Mouse (Mus musculus) megakaryocyte, embryonic 14.5 days (primary cell): ENCODE results near the gene Syde2. TPM values are rescaled to one million over a fixed set of nuclear protein-coding genes. Genes with fewer than 3 reads are reported as not detected.

Source experiments
- H3K27me3 ChIP-seq: replicated peaks from 2 replicates; pipeline ENCODE3; 2012; ENCODE audit warnings: inconsistent platforms
- H3K36me3 ChIP-seq: replicated peaks from 2 replicates; pipeline ENCODE3; 2012; ENCODE audit warnings: low read length, inconsistent platforms, mixed read lengths
- H3K4me1 ChIP-seq: 2 replicates; pipeline ENCODE4 v1.6.1; 2012; ENCODE audit warnings: inconsistent platforms
- H3K4me3 ChIP-seq: replicated peaks from 2 replicates; pipeline ENCODE3; 2012; ENCODE audit warnings: moderate library complexity, mild to moderate bottlenecking, inconsistent platforms
- H3K9me3 ChIP-seq: 2 replicates; pipeline ENCODE4 v1.6.1; 2012; ENCODE audit warnings: inconsistent platforms
- FLI1 ChIP-seq: IDR thresholded peaks from 2 replicates; pipeline ENCODE4 v1.6.1; 2012; ENCODE audit warnings: low read length, inconsistent platforms, mixed read lengths
- GATA1 ChIP-seq: IDR thresholded peaks from 3 replicates; pipeline ENCODE4 v1.6.1; 2012; ENCODE audit warnings: mixed read lengths, low read length, inconsistent platforms, borderline replicate concordance
- polyA plus RNA-seq: library from polyadenylated mRNA; stranded (reverse); fragments of >175 nt; gene quantifications from 2 replicates; pipeline ENCODE4 v1.2.3, GENCODE M21; 2012; ENCODE audit warnings: low replicate concordance; ENCODE audit not compliant: insufficient read depth

The Syde2 gene
- polyA plus RNA-seq = 0.03 TPM in 1 of 2 replicates, not detected in the other

DNA sequence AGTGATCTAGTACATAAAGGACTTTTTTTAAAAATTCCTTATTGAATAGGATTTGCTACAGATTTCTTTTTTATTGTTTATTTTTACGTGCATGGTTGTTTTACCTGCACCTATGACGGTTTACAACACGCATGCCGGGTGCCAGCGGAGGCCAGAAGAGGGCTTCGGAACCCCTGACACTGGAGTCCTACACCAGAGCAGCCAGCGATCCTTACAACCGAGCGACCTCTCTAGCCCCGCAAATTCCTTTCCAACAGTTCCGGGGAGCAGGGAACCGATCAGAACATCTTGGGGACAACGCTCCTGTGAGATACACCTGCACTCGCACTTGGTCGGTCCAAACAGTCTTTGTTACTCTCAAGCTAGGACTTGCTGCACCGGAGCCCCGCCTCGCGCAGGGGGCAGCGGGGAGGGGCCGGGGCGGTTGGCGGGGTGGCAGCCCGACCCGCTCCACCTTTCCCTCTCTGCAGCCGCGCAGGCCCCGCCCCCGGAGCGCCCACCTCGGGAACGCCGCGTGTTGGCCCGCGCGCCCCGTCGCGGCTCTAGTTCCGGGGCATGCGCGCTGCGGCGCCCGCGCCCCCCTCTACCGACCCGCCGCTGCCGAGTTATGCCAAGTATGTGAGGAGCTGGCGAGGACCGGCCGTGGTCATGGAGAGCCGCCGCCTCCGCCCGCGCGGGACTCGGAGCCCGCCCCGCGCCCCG lies at the start of gene Syde2:
Gene Syde2 (plus strand): TSS at position 603 of the 702 bp plus-strand sequence.
- H3K27me3 ChIP-seq = peaks cover 51% of the 10 kb centered on the region
- H3K36me3 ChIP-seq = no peaks in the 10 kb centered on the region
- H3K4me3 ChIP-seq = peak within 1 kb of the TSS; percentile 92
- TF ChIP-seq FLI1 (no peak), GATA1 (no peak)
- H3K9me3 ChIP-seq = peaks cover 10% of the 10 kb centered on the region
- H3K4me1 ChIP-seq = peaks cover 33% of the 10 kb centered on the region

DNA sequence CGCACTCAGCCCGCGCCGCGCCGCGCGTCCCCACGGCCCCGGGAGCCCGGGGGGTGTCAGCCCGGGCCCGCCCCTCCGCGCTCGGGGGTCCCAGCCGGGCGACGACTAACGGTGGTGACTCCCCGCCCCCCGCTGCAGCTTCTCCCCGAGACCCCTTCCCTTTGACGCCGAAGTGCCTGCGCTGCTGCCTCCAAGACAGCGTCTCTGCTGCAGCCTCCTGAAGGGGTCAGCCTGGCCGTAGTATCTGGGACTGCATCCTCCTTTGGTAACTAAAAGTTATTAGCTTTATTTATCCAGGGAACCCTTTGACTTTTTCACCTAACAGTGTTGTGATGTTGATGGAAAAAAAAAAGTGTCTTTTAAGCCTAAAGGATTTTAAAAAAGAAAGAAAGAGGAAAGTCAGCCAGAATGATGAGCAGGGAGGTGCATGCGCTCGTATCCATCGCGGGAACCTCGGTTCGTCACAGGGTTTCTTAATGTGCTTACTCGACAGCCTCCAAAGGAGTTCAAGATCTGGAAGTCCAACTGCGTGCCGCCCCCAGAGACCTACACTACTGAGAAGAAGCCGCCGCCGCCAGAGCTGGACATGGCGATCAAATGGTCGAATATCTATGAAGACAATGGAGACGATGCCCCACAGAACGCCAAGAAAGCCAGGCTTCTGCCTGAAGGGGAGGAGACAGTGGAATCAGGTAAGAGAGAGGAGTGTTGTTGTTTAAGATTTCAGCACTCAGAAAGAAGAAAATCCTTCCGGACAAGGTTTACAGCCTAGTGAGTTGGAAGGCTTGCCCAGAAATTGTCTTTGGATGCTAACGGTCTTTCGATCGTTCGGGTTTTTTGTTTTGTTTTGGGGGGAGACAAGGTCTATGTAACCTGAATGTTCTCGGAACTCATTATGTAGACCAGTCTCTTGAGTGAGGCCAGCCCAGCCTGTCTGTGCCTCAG lies 49.0 kb upstream of the Syde2 start:
- TF ChIP-seq FLI1 (no peak), GATA1 (no peak)
- peaks cover 60% of the 10 kb centered on the region for H3K36me3 ChIP-seq
- H3K27me3 ChIP-seq = no peaks in the 10 kb centered on the region
- H3K4me1 ChIP-seq = peaks cover 64% of the 10 kb centered on the region
- peak overlapping the region; percentile 96 for H3K4me3 ChIP-seq
- H3K9me3 ChIP-seq = no peaks in the 10 kb centered on the region

DNA sequence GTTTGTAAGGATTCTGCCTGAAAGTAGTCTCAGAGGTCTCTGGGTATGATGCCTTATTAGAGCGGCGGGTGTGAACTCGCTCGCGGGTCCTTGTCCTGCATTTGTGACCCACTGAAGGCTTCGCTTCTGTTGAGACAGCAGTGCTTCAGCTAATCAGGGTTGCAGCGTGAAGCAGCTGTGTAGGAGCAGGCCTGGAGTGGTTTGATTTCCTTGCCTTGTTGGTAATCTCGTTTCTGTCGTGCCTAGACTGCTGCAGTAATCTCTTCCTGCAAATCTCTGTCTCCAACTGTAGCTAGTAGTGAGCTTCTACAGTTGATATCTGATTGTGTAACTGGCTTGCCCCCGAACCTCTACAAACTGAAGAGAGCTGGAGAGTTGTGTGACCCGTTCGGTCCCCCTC lies 48.3 kb upstream of the Syde2 start:
- no peaks in the 10 kb centered on the region for H3K27me3 ChIP-seq
- H3K4me3 ChIP-seq = peak overlapping the region; percentile 96
- H3K4me1 ChIP-seq = peaks cover 57% of the 10 kb centered on the region
- TF ChIP-seq FLI1 = no peak
- no peak for TF ChIP-seq GATA1
- no peaks in the 10 kb centered on the region for H3K9me3 ChIP-seq
- peaks cover 65% of the 10 kb centered on the region for H3K36me3 ChIP-seq

DNA sequence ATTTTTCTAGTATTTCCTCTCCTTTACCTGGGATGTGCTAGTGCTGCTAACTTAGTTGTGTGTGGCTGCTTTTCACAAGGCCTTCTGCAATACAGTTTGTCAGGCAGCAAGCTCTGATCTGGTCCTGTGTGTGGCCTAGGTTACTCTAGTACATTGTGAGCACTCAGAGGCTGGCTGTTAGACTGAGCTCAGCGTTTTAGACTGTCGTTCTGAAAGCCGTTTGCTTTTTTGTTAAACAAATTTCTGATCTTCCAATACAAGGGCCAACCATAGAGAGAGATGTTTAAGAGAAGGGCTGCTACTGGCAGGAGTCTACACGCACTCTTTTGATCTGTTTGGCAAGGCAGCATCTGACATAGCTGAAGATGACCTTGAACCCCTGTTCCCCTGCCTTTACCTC lies 47.7 kb upstream of the Syde2 start:
- Histone ChIP-seq H3K36me3 (peaks cover 65% of the 10 kb centered on the region), H3K27me3 (no peaks in the 10 kb centered on the region), H3K4me1 (peaks cover 53% of the 10 kb centered on the region), H3K9me3 (no peaks in the 10 kb centered on the region), H3K4me3 (no peak overlapping the region)
- TF ChIP-seq GATA1 (no peak), FLI1 (no peak)

DNA sequence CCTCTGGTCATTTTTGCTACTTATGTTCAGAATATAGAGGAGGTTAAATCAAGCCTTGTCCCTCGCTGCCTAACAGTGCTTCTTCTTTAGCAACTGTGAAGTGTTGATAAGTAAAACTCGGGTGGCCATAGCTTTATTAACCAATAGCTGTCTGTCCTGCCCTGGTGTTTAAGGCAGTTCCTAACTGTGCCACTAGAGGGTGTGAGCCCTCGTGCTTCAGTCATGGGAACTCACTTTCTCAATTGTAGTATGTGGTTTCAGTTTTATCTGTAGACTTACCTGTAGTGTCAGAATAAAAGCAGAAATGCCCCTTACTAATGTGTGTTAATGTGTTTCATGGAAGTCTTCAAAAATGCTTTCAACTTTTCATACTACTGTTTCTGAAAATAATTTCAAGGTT lies 45.7 kb upstream of the Syde2 start:
- no peak for TF ChIP-seq FLI1
- TF ChIP-seq GATA1 = no peak
- Histone ChIP-seq H3K36me3 (peaks cover 58% of the 10 kb centered on the region), H3K4me3 (peak overlapping the region; percentile 31), H3K9me3 (no peaks in the 10 kb centered on the region), H3K27me3 (no peaks in the 10 kb centered on the region), H3K4me1 (peaks cover 65% of the 10 kb centered on the region)

DNA sequence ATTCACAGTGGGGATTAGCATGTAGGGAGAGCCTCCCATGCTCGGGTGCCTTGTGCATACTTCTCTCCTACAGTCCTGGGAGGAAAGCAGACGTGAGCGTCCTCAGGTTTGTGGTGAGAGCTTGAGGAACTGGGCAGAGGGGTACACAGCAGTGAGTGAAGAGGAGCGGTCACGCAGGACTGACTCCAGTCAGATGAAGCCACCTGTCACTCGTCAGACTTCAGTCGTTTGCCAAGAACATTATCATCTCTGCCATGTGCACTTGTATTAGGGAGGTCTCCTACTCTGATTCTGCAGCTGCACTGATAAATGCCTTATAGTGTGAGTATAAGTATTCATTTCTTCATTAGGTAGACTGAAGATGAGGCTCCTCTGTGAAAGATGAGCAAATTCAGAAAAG lies 43.3 kb upstream of the Syde2 start:
- Histone ChIP-seq H3K9me3 (no peaks in the 10 kb centered on the region), H3K4me1 (peaks cover 60% of the 10 kb centered on the region), H3K27me3 (no peaks in the 10 kb centered on the region), H3K36me3 (peaks cover 56% of the 10 kb centered on the region), H3K4me3 (no peak overlapping the region)
- no peak for TF ChIP-seq GATA1
- TF ChIP-seq FLI1 = no peak

DNA sequence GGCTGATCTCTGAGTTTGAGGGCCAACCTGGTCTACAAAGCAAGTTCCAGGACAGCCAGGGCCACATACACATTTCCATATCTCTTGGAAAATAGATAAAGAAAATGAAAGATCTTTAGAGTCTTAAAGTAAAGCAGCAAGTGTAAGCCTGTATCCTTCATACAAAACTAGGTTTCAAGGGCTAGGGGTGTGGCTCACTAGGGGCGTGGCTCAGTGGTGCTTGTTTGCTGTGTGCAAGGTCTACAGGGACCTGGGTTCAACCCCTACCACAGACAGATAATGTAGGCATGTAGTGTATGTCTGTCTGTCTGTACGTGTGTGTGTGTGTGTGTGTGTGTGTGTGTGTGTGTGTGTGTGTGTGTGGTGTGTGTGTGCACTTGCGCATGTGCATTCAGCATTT lies 41.8 kb upstream of the Syde2 start:
- TF ChIP-seq GATA1 (no peak), FLI1 (no peak)
- Histone ChIP-seq H3K9me3 (no peaks in the 10 kb centered on the region), H3K4me3 (no peak overlapping the region), H3K27me3 (no peaks in the 10 kb centered on the region), H3K4me1 (peaks cover 59% of the 10 kb centered on the region), H3K36me3 (peaks cover 41% of the 10 kb centered on the region)

DNA sequence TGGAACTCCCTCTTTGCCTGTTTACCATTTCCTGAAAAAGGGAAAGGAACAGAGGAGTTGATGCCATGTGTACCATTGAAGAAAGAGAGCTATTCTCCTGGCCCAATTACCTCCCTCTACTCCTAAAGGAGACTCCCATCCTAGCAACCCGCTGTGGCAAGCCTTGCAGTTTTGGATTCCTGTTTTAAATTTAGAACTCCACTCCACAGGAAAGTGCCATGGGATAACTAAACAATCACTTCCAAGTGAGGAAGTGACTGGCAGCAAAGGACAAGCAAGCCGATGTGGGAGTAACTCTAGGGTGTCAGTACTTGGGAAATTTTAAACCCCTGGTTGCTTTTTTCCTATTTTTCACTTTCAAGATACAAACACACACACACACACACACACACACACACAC lies 41.0 kb upstream of the Syde2 start:
- H3K4me1 ChIP-seq = peaks cover 59% of the 10 kb centered on the region
- H3K9me3 ChIP-seq = no peaks in the 10 kb centered on the region
- H3K36me3 ChIP-seq = peaks cover 33% of the 10 kb centered on the region
- H3K4me3 ChIP-seq = peak overlapping the region; percentile 21
- no peaks in the 10 kb centered on the region for H3K27me3 ChIP-seq
- no peak for TF ChIP-seq GATA1
- no peak for TF ChIP-seq FLI1

DNA sequence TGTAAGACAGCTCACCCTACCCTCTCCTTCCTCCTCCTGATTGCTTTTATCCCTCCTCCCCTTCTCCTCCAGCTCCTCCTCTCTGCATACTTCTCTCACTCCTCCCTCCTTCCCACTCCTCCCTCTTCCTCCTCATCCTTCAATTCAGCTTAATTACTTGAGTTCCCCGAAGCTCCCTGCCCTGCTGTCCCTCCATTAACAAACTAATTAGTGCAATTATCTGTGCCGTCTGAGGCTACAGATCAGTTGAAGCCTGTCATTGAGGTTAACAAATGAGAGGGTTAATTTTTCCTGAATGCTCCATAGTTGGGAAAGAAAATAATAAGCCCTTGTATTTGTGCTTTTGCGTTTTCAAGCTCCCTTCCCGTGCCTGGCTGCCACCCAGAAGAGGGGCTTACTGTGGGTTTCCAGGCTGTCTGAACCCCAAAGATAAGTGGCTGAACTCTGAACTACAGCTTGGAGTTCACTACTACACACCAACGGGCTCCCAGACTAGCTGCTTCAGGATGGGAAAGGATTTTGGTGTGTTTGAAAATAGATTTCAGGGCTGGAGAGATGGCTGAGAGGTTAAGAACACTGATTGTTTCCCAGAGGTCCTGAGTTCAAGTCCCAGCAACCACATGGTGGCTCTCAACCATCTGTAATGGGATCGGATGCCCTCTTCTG lies 40.0 kb upstream of the Syde2 start:
- peaks cover 28% of the 10 kb centered on the region for H3K36me3 ChIP-seq
- H3K4me3 ChIP-seq = no peak overlapping the region
- TF ChIP-seq GATA1 = no peak
- peaks cover 56% of the 10 kb centered on the region for H3K4me1 ChIP-seq
- no peaks in the 10 kb centered on the region for H3K27me3 ChIP-seq
- H3K9me3 ChIP-seq = no peaks in the 10 kb centered on the region
